Mouse (Mus musculus) liver, embryonic 14.5 days (tissue): Measurements from ENCODE around the gene Defb48. TPM values are rescaled to one million over a fixed set of nuclear protein-coding genes. Genes with fewer than 3 reads are reported as not detected.

Experiments
- ATAC-seq: fragments of 200-750 bp; cut with Nextera tagmentation; 2 replicates; pipeline ENCODE4 v1.8.0; 2017; ENCODE audit warnings: moderate number of reproducible peaks, mild to moderate bottlenecking, moderate library complexity; ENCODE audit not compliant: insufficient read depth
- DNase-seq, 3 experiments: peaks; one replicate each; pipeline ENCODE4 v3.0.0-alpha.2; 2012 to 2013; ENCODE audit warnings: low read depth in 3 of 3, low spot score in 3 of 3
- H3K27ac ChIP-seq: fragments of 300-500 bp; sonication (generic); 2 replicates; pipeline ENCODE4 v1.5.1; 2014; ENCODE audit warnings: moderate library complexity, mild to moderate bottlenecking, control low read depth, inconsistent platforms
- H3K27me3 ChIP-seq: fragments of 300-500 bp; sonication (generic); 2 replicates; pipeline ENCODE4 v1.6.1; 2014; ENCODE audit warnings: mild to moderate bottlenecking, low read length, moderate library complexity; ENCODE audit not compliant: control insufficient read depth, insufficient read depth
- H3K36me3 ChIP-seq: fragments of 300-500 bp; sonication (generic); replicated peaks from 2 replicates; pipeline ENCODE4 v1.6.1; 2014; ENCODE audit warnings: low read depth; ENCODE audit not compliant: control insufficient read depth, insufficient read depth
- H3K4me1 ChIP-seq, 2 experiments: fragments of 200-500 bp in 1 of 2; fragments of 300-500 bp in 1 of 2; sonication (generic) in 1 of 2; replicated peaks; 2 replicates each; pipeline ENCODE4 v1.6.1; 2012 to 2014; ENCODE audit warnings: antibody characterized with exemption in 1 of 2, inconsistent platforms in 1 of 2, low read length in 1 of 2; ENCODE audit not compliant: control insufficient read depth in 2 of 2, insufficient read depth in 2 of 2
- H3K4me2 ChIP-seq: fragments of 300-500 bp; sonication (generic); 2 replicates; pipeline ENCODE4 v1.6.1; 2014; ENCODE audit warnings: low read depth, mild to moderate bottlenecking, control low read depth, moderate library complexity
- H3K4me3 ChIP-seq, 2 experiments: fragments of 200-500 bp in 1 of 2; fragments of 300-500 bp in 1 of 2; sonication (generic) in 1 of 2; 2 replicates each; pipeline ENCODE4 v1.5.1; 2012 to 2014; ENCODE audit warnings: low read depth in 2 of 2, low read length in 2 of 2, mild to moderate bottlenecking in 2 of 2, control low read depth in 1 of 2, inconsistent platforms in 1 of 2, moderate library complexity in 1 of 2; ENCODE audit not compliant: insufficient read depth in 1 of 2
- H3K9ac ChIP-seq: fragments of 300-500 bp; sonication (generic); replicated peaks from 2 replicates; pipeline ENCODE4 v1.6.1; 2014; ENCODE audit warnings: mild to moderate bottlenecking, control low read depth, moderate library complexity
- H3K9me3 ChIP-seq: fragments of 300-500 bp; sonication (generic); 2 replicates; pipeline ENCODE4 v1.6.1; 2016; ENCODE audit warnings: low read length, mixed read lengths; ENCODE audit not compliant: control insufficient read depth
- CTCF ChIP-seq: IDR thresholded peaks from 2 replicates; pipeline ENCODE4 v1.5.1; 2016; ENCODE audit warnings: antibody characterized with exemption, low read depth, control low read depth
- EP300 ChIP-seq: IDR thresholded peaks from 2 replicates; pipeline ENCODE4 v1.6.1; 2016; ENCODE audit warnings: antibody characterized with exemption, low read depth
- WGBS: fragments of 180-500 bp; shearing (Covaris S2); extraction: QIAGEN DNeasy Blood & Tissue Kit; methylation state at CpG from one replicate; pipeline ENCODE4 v1.1.7; 2014; ENCODE audit not compliant: insufficient replicate concordance; 5-methylcytosine and 5-hydroxymethylcytosine counted together
- polyA plus RNA-seq, 2 experiments: library from polyadenylated mRNA; depleted of rRNA in 1 of 2; stranded (reverse) in 1 of 2; unstranded in 1 of 2; fragments of >200 nt; fragmentation: Nextera tagmentation in 1 of 2; extraction: Ambion mirVana in 1 of 2; gene quantifications; 2 replicates each; pipeline versions ENCODE4 v1.2.1 to v1.2.3; 2012 to 2014

Defb48 gene
- polyA plus RNA-seq, 2 experiments, result not detected

GRCm38 (mm10) chr14:62936631-62937380, 47.5 kb downstream of the Defb48 start:
- Histone ChIP-seq H3K27me3 (no peaks in the 10 kb centered on the region), H3K9me3 (no peaks in the 10 kb centered on the region), H3K36me3 (no peaks in the 10 kb centered on the region), H3K9ac (no peak overlapping the region), H3K27ac (no peak overlapping the region), H3K4me1 (no peaks in the 10 kb centered on the region), H3K4me3 (no peak overlapping the region), H3K4me2 (no peak overlapping the region)
- DNase-seq (no peak), ATAC-seq (no peak)
- no peak for TF ChIP-seq CTCF
- no peak for TF ChIP-seq EP300
- 65% methylated on average over 6 of the region's 6 CpGs for WGBS

- Histone ChIP-seq H3K27ac (no peak overlapping the region), H3K36me3 (no peaks in the 10 kb centered on the region), H3K4me2 (no peak overlapping the region), H3K27me3 (no peaks in the 10 kb centered on the region), H3K4me1 (no peaks in the 10 kb centered on the region), H3K9me3 (no peaks in the 10 kb centered on the region), H3K4me3 (no peak overlapping the region), H3K9ac (no peak overlapping the region)
- TF ChIP-seq CTCF (no peak), EP300 (no peak)
- ATAC-seq (no peak), DNase-seq (no peak)
- 70% methylated on average over 9 of the region's 9 CpGs for WGBS
Observed at GRCm38 (mm10) chr14:62935361-62935760, 48.9 kb downstream of the Defb48 start.

- Histone ChIP-seq H3K9me3 (no peaks in the 10 kb centered on the region), H3K4me3 (no peak overlapping the region), H3K27me3 (no peaks in the 10 kb centered on the region), H3K27ac (no peak overlapping the region), H3K4me2 (no peak overlapping the region), H3K36me3 (no peaks in the 10 kb centered on the region), H3K9ac (no peak overlapping the region), H3K4me1 (no peaks in the 10 kb centered on the region)
- 31% methylated on average over 5 of the region's 5 CpGs for WGBS
- ATAC-seq (no peak), DNase-seq (no peak)
- TF ChIP-seq CTCF (no peak), EP300 (no peak)
Observed at GRCm38 (mm10) chr14:62928101-62928541, 56.2 kb downstream of the Defb48 start.

Other genes starting within 250 kb of the Defb48 start
- gene Ints6, start 223.3 kb downstream of the Defb48 start, polyA plus RNA-seq (2012; rRNA removed), result 4.8 and 8.1 TPM in 2 replicates
- gene Ints6, start 223.3 kb downstream of the Defb48 start, polyA plus RNA-seq (2014; fragmentation: Nextera tagmentation; extraction: Ambion mirVana), result 15.1 and 15.3 TPM in 2 replicates
- 1.4 and 1.9 TPM in 2 replicates for gene Wdfy2, start 146.8 kb downstream of the Defb48 start, polyA plus RNA-seq (2012; rRNA removed)
- gene Wdfy2, start 146.8 kb downstream of the Defb48 start, polyA plus RNA-seq (2014; fragmentation: Nextera tagmentation; extraction: Ambion mirVana), result 2.7 and 3.6 TPM in 2 replicates
- gene Defb47, start 13.6 kb upstream of the Defb48 start, polyA plus RNA-seq (2012; rRNA removed), result not detected in 2 replicates
- not detected in 2 replicates for gene Defb47, start 13.6 kb upstream of the Defb48 start, polyA plus RNA-seq (2014; fragmentation: Nextera tagmentation; extraction: Ambion mirVana)
- not detected in 2 replicates for gene Defb43, start 27.3 kb upstream of the Defb48 start, polyA plus RNA-seq (2012; rRNA removed)
- gene Defb43, start 27.3 kb upstream of the Defb48 start, polyA plus RNA-seq (2014; fragmentation: Nextera tagmentation; extraction: Ambion mirVana), result not detected in 2 replicates
- not detected in 2 replicates for gene Defb42, start 62.5 kb upstream of the Defb48 start, polyA plus RNA-seq (2012; rRNA removed)
- gene Defb42, start 62.5 kb upstream of the Defb48 start, polyA plus RNA-seq (2014; fragmentation: Nextera tagmentation; extraction: Ambion mirVana), result not detected in 2 replicates
- not detected in 2 replicates for gene Defb30, start 65.5 kb upstream of the Defb48 start, polyA plus RNA-seq (2012; rRNA removed)
- gene Defb30, start 65.5 kb upstream of the Defb48 start, polyA plus RNA-seq (2014; fragmentation: Nextera tagmentation; extraction: Ambion mirVana), result not detected in 2 replicates